Mouse (Mus musculus) embryonic facial prominence, embryonic 14.5 days (tissue): ENCODE measurements at regions not wholly inside any gene's neighbourhood (a gene's known extent, or its start where the extent isn't known, plus 50 kb on each side); places are given as distances from the start of the nearest gene placed in this dataset.
"Not testable (repeated sequence)": the region's sequence is repeated elsewhere in the genome, so short reads cannot be mapped to it uniquely, and the experiment has no call there.

ENCODE experiments used
- ATAC-seq: fragments of 200-750 bp; cut with Nextera tagmentation; 2 replicates; pipeline ENCODE4 v1.8.0; 2017; ENCODE audit warnings: low read depth, moderate number of reproducible peaks, moderate TSS enrichment
- DNase-seq: peaks from one replicate; pipeline ENCODE4 v3.0.0-alpha.2; 2015; ENCODE audit warnings: low spot score
- H3K27ac ChIP-seq: fragments of 300-500 bp; sonication (generic); replicated peaks from 2 replicates; pipeline ENCODE4 v1.5.1; 2014; ENCODE audit warnings: low read depth, mild to moderate bottlenecking, low read length, moderate library complexity
- H3K27me3 ChIP-seq: fragments of 300-500 bp; sonication (generic); replicated peaks from 2 replicates; pipeline ENCODE4 v1.6.1; 2014; ENCODE audit warnings: low read length; ENCODE audit not compliant: control insufficient read depth, insufficient read depth
- H3K36me3 ChIP-seq: fragments of 300-500 bp; sonication (generic); 2 replicates; pipeline ENCODE4 v1.6.1; 2014; ENCODE audit warnings: low read length, mixed read lengths; ENCODE audit not compliant: control insufficient read depth, insufficient read depth
- H3K4me1 ChIP-seq: fragments of 300-500 bp; sonication (generic); 2 replicates; pipeline ENCODE4 v1.6.1; 2014; ENCODE audit warnings: antibody characterized with exemption, low read length; ENCODE audit not compliant: control insufficient read depth, insufficient read depth
- H3K4me2 ChIP-seq: fragments of 300-500 bp; sonication (generic); 2 replicates; pipeline ENCODE4 v1.6.1; 2014; ENCODE audit warnings: low read depth, mild to moderate bottlenecking, low read length, moderate library complexity, mixed read lengths
- H3K4me3 ChIP-seq: fragments of 300-500 bp; sonication (generic); 2 replicates; pipeline ENCODE4 v1.5.1; 2014; ENCODE audit warnings: low read depth, mild to moderate bottlenecking, low read length
- H3K9ac ChIP-seq: fragments of 300-500 bp; sonication (generic); 2 replicates; pipeline ENCODE4 v1.6.1; 2014; ENCODE audit warnings: low read depth, mild to moderate bottlenecking, low read length, moderate library complexity, mixed read lengths
- H3K9me3 ChIP-seq: fragments of 300-500 bp; sonication (generic); 2 replicates; pipeline ENCODE4 v1.6.1; 2016; ENCODE audit warnings: low read length; ENCODE audit not compliant: control insufficient read depth
- WGBS: fragments of 180-500 bp; shearing (Covaris S2); extraction: QIAGEN DNeasy Blood & Tissue Kit; methylation state at CpG from one replicate; pipeline ENCODE4 v1.1.7; 2014; 5-methylcytosine and 5-hydroxymethylcytosine counted together

DNA sequence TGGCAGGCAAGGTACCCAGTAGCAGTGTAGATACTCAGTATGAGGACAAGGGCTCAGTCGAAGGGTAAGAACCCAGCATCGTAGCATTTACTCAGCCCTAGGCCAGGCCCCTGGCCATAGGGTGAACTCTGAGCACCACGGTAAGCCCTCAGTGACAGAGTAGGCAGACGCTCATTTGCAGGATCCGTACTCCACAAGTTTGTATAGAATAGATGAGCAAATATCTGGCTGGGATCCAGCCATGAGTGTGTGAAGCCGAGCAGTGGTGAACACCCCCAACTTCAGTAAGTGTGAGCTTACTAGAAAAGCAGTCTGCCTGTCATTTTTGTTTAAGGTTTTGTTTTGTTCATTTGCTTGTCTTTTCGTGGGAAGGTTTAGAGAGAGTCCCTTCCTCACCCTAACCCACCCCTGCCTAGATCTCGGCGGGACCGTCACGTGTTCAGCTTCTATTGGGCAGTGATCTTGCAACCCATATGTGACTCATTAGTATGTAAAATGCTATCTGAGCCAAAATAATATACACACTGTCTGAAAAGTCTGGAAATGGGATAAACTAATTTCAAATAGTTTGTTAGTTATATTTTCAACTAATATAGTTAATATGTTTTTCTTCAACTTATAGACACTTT is 76.3 kb downstream of the Gm5447 start:
- peak; percentile 40 for DNase-seq
- 48% methylated on average over 11 of the region's 11 CpGs for WGBS
- Histone ChIP-seq H3K9ac (no peak overlapping the region), H3K4me3 (no peak overlapping the region), H3K4me2 (no peak overlapping the region), H3K9me3 (no peaks in the 10 kb centered on the region), H3K36me3 (no peaks in the 10 kb centered on the region), H3K27me3 (no peaks in the 10 kb centered on the region), H3K27ac (no peak overlapping the region), H3K4me1 (peaks cover 6% of the 10 kb centered on the region; the same call in 1 of the 2 replicates)
- no peak for ATAC-seq

DNA sequence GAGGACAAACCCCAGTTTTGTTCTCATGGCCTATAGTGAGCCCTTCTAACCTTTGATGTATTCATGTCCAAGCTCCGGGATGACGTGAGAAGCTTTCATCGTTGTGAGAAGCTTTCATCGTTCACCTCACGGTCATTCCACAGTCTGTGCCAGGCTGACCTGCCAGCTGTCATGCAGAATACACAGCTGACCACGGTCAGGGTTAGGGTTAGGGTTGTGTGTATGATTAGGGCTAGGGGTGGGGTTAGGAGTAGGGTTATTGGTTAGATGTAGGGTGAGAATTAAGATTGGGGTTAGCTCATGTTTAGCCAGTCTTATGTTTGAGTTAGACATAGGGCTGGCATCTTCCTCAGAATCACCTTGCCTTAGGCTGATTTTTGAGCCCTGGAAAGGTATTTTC is 77.6 kb downstream of the Gm5447 start:
- H3K9me3 ChIP-seq, H3K4me2 ChIP-seq, H3K4me1 ChIP-seq, H3K36me3 ChIP-seq, H3K4me3 ChIP-seq, H3K27me3 ChIP-seq, ATAC-seq, H3K27ac ChIP-seq, H3K9ac ChIP-seq, DNase-seq: not testable (repeated sequence)
- no CpG with 5 or more reads among the region's 6 CpGs for WGBS

DNA sequence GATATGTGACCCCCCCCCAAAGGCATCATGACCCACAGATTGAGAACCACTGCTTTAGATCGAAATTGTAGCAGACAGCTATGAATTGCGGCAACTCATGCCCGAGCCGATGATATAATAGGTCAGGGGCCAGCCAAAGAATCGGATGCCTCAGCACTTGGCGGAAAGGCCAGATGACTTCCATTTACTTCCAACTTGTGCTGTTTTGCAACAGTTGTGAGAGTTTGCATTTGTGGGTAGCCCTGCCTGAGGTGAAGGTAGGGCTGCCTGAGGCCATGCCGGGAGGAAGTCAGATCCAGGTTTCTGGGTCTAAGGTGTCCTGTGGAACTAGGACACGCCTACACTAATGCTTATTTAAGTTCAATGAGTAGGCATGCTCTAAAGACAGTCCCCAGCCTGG is 80.4 kb downstream of the Gm5447 start:
- no peaks in the 10 kb centered on the region for H3K27me3 ChIP-seq
- no peaks in the 10 kb centered on the region for H3K36me3 ChIP-seq
- no peak overlapping the region for H3K4me2 ChIP-seq
- no peaks in the 10 kb centered on the region for H3K9me3 ChIP-seq
- 81% methylated on average over 8 of the region's 8 CpGs for WGBS
- ATAC-seq: no peak
- H3K4me3 ChIP-seq: no peak overlapping the region
- no peak overlapping the region for H3K9ac ChIP-seq
- no peak for DNase-seq
- peaks cover 6% of the 10 kb centered on the region; the same call in 1 of the 2 replicates for H3K4me1 ChIP-seq
- H3K27ac ChIP-seq: no peak overlapping the region

DNA sequence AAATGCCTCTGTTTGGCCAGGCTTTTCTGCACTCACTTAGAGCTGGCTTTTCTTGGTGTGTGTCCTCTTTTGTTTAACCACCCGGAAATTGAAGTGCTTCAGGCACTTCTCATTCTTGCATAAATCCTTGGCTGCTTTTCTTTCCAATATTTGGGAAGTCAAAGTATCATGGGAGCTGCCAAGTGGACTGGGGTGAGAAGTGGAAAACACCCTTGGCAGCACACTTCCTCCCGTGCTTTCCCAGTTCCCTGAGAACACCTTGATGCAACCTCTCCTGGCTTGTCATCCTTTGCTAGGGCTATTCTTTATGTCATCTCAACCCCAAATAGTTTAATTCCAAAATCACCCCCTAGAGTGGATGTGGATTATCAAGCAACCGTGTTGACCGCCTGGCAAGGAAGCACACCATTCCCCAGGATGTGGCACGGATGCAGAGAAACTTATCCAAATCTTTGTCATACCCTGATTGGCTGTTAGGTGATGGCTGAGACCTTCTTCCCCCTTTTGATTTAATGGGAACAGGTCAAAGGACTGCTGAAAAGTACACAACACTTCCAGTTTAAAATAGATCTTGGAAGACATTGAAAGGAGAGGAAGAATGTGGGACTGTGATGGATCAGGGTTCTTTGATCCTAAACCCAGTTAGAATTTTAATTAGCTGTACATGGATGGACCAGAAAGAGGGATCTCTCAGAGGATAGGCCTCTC is 81.5 kb downstream of the Gm5447 start:
- no peak overlapping the region for H3K4me2 ChIP-seq
- no peak overlapping the region for H3K27ac ChIP-seq
- no peaks in the 10 kb centered on the region for H3K36me3 ChIP-seq
- H3K4me1 ChIP-seq: no peaks in the 10 kb centered on the region
- ATAC-seq (no peak), DNase-seq (peak; percentile 4)
- WGBS: 75% methylated on average over 5 of the region's 5 CpGs
- no peaks in the 10 kb centered on the region for H3K9me3 ChIP-seq
- H3K9ac ChIP-seq: no peak overlapping the region
- H3K4me3 ChIP-seq: no peak overlapping the region
- no peaks in the 10 kb centered on the region for H3K27me3 ChIP-seq

DNA sequence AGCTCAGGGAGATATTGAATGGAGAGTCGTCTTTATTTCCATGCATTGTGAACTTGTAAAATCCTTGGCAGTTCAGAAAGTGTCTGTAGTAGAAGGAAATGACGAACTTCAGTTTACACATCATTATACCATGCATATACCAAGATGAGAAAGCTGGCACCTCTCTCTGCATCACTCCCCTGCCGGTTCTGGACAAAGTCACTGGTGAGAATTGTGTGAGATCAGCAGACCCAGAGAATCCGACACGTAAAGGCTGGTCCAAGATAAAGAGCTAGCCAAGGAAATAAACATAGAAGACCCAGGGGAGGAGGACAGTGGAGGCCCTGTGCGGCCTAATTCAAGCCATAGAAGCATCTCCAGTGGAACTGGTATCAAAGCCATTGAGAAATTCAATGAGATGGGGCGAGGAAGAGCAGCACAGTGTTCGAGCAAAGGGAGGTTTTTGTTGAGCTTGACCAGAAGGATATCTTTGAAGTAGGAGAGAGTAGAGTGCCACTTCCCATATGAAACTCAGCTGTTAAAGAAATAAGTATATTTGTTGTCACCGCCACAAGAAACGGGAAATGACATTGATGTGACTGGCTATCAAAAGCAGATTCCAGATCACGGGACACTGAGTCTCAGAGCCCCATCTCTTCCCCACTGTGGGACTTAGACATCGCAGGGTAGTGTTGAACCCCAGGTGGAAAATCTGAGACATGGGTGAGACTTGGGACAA is 82.3 kb downstream of the Gm5447 start:
- H3K27ac ChIP-seq: no peak overlapping the region
- no peak overlapping the region for H3K4me2 ChIP-seq
- WGBS: 89% methylated on average over 12 of the region's 12 CpGs
- no peak overlapping the region for H3K9ac ChIP-seq
- H3K9me3 ChIP-seq: no peaks in the 10 kb centered on the region
- H3K27me3 ChIP-seq: no peaks in the 10 kb centered on the region
- no peak overlapping the region for H3K4me3 ChIP-seq
- ATAC-seq: no peak
- no peaks in the 10 kb centered on the region for H3K36me3 ChIP-seq
- H3K4me1 ChIP-seq: no peaks in the 10 kb centered on the region
- DNase-seq: no peak

DNA sequence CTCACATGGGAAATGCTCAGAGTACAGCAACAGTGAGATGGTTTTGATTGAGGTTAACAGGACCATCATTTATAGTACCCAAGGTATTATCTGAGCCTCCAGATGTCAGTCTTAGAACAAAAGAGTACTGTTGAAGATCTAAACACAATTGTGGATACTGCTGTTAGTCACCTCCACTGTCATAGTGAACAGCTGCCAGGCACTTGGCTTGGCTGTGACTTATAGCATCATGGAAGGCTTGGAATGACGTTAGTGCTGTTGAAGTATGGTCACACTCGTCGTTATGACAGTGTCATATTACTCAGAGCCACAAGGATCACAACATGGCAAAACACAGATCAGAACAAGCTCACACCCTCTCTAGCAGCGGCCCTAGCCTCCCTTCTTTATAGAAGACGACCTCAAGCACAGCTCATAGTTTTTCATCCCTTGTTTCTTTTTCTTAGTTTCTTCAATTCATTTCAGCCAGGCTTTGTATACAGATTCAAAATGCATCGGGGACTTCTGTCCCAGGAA is 87.0 kb downstream of the Gm5447 start:
- Histone ChIP-seq H3K4me2 (no peak overlapping the region), H3K27me3 (no peaks in the 10 kb centered on the region), H3K36me3 (no peaks in the 10 kb centered on the region), H3K9ac (no peak overlapping the region), H3K4me1 (no peaks in the 10 kb centered on the region), H3K4me3 (no peak overlapping the region), H3K9me3 (no peaks in the 10 kb centered on the region), H3K27ac (no peak overlapping the region)
- ATAC-seq (no peak), DNase-seq (no peak)
- 63% methylated on average over 6 of the region's 6 CpGs for WGBS

DNA sequence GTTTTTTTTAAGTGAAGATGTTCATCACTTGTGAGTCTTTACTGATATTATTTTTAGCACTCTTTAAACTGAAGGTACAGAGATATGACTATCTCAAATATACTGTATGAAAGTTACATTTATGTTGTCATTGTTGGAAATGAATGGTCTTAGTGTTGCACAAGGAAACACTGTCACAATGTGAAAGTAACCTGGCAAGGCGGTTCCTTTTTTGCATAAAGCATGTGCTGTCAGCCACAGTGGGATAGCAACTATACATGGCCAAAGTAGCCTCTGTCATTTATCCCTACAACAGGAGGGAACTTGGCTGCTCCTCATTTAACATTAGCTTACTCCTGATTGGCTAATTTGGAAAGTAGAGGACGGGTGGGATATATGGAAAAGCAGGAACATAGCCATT is 94.3 kb downstream of the Gm5447 start:
- ATAC-seq: no peak
- DNase-seq: no peak
- Histone ChIP-seq H3K27me3 (no peaks in the 10 kb centered on the region), H3K9me3 (0 out of 2 replicates have a peak, but pooled peaks cover 3% of the 10 kb centered on the region), H3K9ac (no peak overlapping the region), H3K4me1 (no peaks in the 10 kb centered on the region), H3K4me2 (no peak overlapping the region), H3K4me3 (no peak overlapping the region), H3K27ac (no peak overlapping the region), H3K36me3 (no peaks in the 10 kb centered on the region)
- 78% methylated on average over 2 of the region's 2 CpGs for WGBS

DNA sequence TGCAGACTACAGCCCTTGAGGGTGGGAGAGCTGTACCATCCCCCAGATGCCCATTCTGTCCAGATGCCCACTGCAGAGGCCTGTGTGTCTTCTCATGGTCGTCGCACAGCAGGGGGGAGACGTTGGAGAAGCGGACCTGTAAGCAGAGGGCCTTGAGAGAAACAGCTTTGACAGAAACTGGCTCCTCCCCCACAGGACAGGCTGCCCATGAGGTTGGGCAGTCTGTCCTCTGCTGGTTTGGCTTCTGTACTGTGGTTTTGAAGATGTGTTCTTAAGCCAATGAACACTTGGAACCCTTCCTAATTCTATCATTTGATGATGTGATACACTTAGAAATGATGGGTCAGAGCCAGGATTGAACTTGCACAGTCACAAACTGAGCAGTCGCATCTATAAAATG is 102.5 kb downstream of the Gm5447 start:
- WGBS: 39% methylated on average over 5 of the region's 5 CpGs
- H3K4me1 ChIP-seq: no peaks in the 10 kb centered on the region; the same call in 1 of the 2 replicates
- peak; percentile 25 for DNase-seq
- peaks cover 19% of the 10 kb centered on the region for H3K27me3 ChIP-seq
- H3K9me3 ChIP-seq: no peaks in the 10 kb centered on the region
- no peak overlapping the region for H3K9ac ChIP-seq
- H3K36me3 ChIP-seq: no peaks in the 10 kb centered on the region
- no peak overlapping the region for H3K4me3 ChIP-seq
- no peak for ATAC-seq
- H3K4me2 ChIP-seq: no peak overlapping the region
- no peak overlapping the region for H3K27ac ChIP-seq
